Mouse (Mus musculus) adrenal gland, postnatal 10 days (tissue): ENCODE data around the gene Ism2. TPM values are rescaled to one million over a fixed set of nuclear protein-coding genes. Genes with fewer than 3 reads are reported as not detected.

Experiments used
- DNase-seq: peaks from one replicate; pipeline ENCODE4 v3.0.0; 2021; ENCODE audit warnings: mixed read lengths
- microRNA-seq: library from miRNA; unstranded; fragments of <30 nt; microRNA quantifications from one replicate; pipeline ENCODE4 v1.2.0, GENCODE M21; 2021
- total RNA-seq, 2 experiments: library from RNA; stranded (reverse); gene quantifications; 2 replicates each; pipeline ENCODE4 v1.2.3; 2021

Ism2 gene
- total RNA-seq, 2 experiments from 2014 or later, result 0.18 to 0.55 TPM

DNA sequence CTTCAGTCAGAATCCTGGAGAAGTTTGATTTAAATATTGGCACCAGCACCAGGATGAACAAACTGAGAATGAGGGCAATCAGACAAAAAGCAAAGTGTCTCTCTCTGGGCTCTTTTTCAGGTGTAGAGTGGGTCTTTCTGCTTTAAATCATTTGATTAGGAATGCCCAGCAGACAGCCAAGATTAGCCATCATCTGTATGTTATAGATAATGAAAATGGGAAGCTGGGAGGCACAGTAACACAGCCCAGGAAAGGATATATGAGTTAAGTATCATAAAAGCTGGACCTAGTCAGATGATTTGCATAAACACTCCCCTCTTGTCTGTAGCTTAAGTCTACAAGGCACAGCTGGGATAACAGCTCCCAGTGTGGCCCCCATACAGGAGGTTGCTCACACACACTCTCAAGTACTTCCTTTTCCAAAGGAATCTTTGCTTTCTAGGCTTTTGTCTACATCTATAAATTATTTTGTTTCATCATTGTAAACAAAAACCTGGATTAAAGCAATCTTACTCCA lies 69.1 kb downstream of the Ism2 start:
- DNase-seq, result no peak

DNA sequence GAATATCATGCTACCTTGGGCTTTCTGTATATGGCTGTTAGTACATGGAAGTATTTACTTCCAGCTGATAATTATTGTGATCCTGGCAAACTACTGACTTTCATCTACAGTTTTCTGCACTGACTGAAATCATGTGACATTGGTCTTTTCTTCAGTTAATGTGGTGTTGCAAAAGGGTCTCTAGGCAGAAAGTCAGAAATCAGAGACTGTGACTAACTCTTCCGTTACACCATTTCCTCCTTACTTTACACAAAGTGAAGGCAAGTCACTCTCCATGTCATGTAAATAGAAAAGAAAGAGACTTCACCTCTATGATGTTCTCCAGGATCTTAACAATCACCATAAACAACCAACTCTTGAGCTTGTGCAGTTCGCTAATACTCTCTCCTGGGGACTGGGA lies 69.9 kb downstream of the Ism2 start:
- no peak for DNase-seq

Small RNA genes within 50 kb of the gene (microRNA-seq; reads per million reads assigned to microRNA genes)
- not detected for gene Gm47293

Other genes with a start within 250 kb of the Ism2 start
- gene Ngb, start 197.2 kb downstream of the Ism2 start, total RNA-seq, result 1 to 10 TPM in 1 of 2 experiments, under 1 TPM in 1; 0.87 to 2.0 TPM
- 100 to 1,000 TPM; 104 to 140 TPM for gene Gstz1, start 152.5 kb downstream of the Ism2 start, total RNA-seq
- gene Pomt2, start 151.7 kb downstream of the Ism2 start, total RNA-seq, result 10 to 100 TPM; 11.5 to 14.1 TPM
- 1 to 10 TPM; 1.1 to 1.8 TPM for gene Samd15, start 100.0 kb downstream of the Ism2 start, total RNA-seq
- gene Tmed8, start 99.3 kb downstream of the Ism2 start, total RNA-seq, result 10 to 100 TPM; 17.5 to 19.3 TPM
- gene Noxred1, start 61.0 kb downstream of the Ism2 start, total RNA-seq, result under 1 TPM; 0.42 to 0.55 TPM
- 10 to 100 TPM; 34.2 to 40.2 TPM for gene Vipas39, start 33.4 kb downstream of the Ism2 start, total RNA-seq
- 100 to 1,000 TPM; 117 TPM for gene Ahsa1, start 33.2 kb downstream of the Ism2 start, total RNA-seq
- gene Sptlc2, start 88.7 kb upstream of the Ism2 start, total RNA-seq, result 100 to 1,000 TPM; 135 to 149 TPM
- gene Slirp, start 144.2 kb upstream of the Ism2 start, total RNA-seq, result 100 to 1,000 TPM; 186 to 195 TPM
- 10 to 100 TPM; 23.9 to 24.3 TPM for gene Alkbh1, start 144.3 kb upstream of the Ism2 start, total RNA-seq
- gene Snw1, start 172.6 kb upstream of the Ism2 start, total RNA-seq, result 10 to 100 TPM; 58.2 to 61.2 TPM
- not detected for gene Gm5788, start 195.0 kb upstream of the Ism2 start, total RNA-seq
- not detected for gene Gm8300, start 214.6 kb upstream of the Ism2 start, total RNA-seq